Mouse (Mus musculus) spleen, adult 2 months (tissue): ENCODE measurements at regions not wholly inside any gene's neighbourhood (a gene's known extent, or its start where the extent isn't known, plus 50 kb on each side); places are given as distances from the start of the nearest gene placed in this dataset.
"Not testable (repeated sequence)": the region's sequence is repeated elsewhere in the genome, so short reads cannot be mapped to it uniquely, and the experiment has no call there.

Experiments
- DNase-seq, 2 experiments: peaks; one replicate each; pipeline versions ENCODE4 v3.0.0 to v3.0.0-alpha.2; 2012 to 2021; ENCODE audit warnings: low spot score in 2 of 2, low read depth in 1 of 2
- H3K27ac ChIP-seq: fragments of 200-500 bp; 2 replicates; pipeline ENCODE4 v1.5.1; 2012; ENCODE audit warnings: low read length, inconsistent platforms; ENCODE audit not compliant: insufficient read depth
- H3K27me3 ChIP-seq: fragments of 200-500 bp; 2 replicates; pipeline ENCODE4 v1.6.1; 2012; ENCODE audit warnings: mild to moderate bottlenecking, moderate library complexity, low read length, inconsistent platforms; ENCODE audit not compliant: control insufficient read depth, insufficient read depth
- H3K36me3 ChIP-seq: fragments of 200-500 bp; 2 replicates; pipeline ENCODE4 v1.6.1; 2012; ENCODE audit warnings: mild to moderate bottlenecking, low read length, inconsistent platforms; ENCODE audit not compliant: control insufficient read depth, insufficient read depth
- H3K4me1 ChIP-seq: fragments of 200-500 bp; 2 replicates; pipeline ENCODE4 v1.6.1; 2011; ENCODE audit warnings: inconsistent platforms; ENCODE audit not compliant: control insufficient read depth, insufficient read depth, insufficient read length
- H3K4me3 ChIP-seq: fragments of 200-500 bp; 2 replicates; pipeline ENCODE4 v1.5.1; 2011; ENCODE audit warnings: mild to moderate bottlenecking, inconsistent platforms; ENCODE audit not compliant: insufficient read depth, insufficient read length; ENCODE audit errors: extremely low read depth
- CTCF ChIP-seq: fragments of 200-500 bp; IDR thresholded peaks from 2 replicates; pipeline ENCODE4 v1.5.1; 2011; ENCODE audit warnings: mild to moderate bottlenecking, inconsistent platforms; ENCODE audit not compliant: insufficient read depth, insufficient read length, insufficient replicate concordance; ENCODE audit errors: extremely low read depth
- POLR2A ChIP-seq: fragments of 200-500 bp; IDR thresholded peaks from 2 replicates; pipeline ENCODE4 v1.6.1; 2011; ENCODE audit warnings: low read depth, low read length, inconsistent platforms
- WGBS: fragments of 180-500 bp; shearing (Covaris S2); methylation state at CpG from one replicate; pipeline ENCODE4 v1.1.7; 2018; 5-methylcytosine and 5-hydroxymethylcytosine counted together

DNA sequence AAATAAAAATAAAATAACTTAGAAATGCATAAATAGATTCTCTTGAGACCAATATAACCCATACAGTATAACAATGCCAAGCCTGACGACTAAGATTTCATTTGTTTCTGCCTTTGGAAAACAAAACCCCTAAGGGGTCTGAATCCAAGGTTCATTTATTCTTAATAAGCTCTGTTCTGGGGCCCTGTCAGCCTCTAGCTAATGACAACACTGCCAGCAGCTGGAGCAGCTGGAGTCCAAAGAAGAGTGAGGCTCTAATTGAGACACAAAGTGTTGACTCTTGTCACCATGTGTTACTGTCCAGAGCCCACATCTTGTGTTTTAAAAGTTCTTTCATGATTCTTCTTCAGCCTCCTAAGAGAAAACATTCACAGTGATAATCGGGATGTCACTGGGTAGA lies 298.5 kb upstream of the Gm6657 start:
- WGBS = 88% methylated on average over 2 of the region's 2 CpGs
- no peak overlapping the region for H3K4me3 ChIP-seq
- no peaks in the 10 kb centered on the region for H3K36me3 ChIP-seq
- H3K27me3 ChIP-seq = no peaks in the 10 kb centered on the region
- H3K27ac ChIP-seq = no peak overlapping the region
- no peak for DNase-seq
- no peak for TF ChIP-seq POLR2A
- TF ChIP-seq CTCF = no peak
- H3K4me1 ChIP-seq = no peaks in the 10 kb centered on the region

DNA sequence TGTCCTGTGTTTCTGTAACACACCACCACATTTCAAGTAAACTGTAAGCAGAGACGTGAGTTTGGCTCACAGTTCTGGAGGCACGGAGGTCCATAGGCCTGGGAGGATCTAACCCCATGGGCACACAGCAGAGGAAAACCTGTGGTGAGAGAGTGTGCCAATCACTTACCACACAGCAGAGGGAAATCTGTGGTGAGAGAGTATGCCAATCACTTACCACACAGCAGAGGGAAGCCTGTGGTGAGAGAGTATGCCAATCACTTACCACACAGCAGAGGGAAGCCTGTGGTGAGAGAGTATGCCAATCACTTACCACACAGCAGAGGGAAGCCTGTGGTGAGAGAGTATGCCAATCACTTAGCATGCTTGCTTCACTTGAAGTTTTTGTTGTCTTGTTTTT lies 295.1 kb upstream of the Gm6657 start:
- not testable (repeated sequence) for DNase-seq, H3K27ac ChIP-seq, H3K36me3 ChIP-seq, H3K4me3 ChIP-seq, H3K27me3 ChIP-seq, H3K4me1 ChIP-seq
- 57% methylated on average over 2 of the region's 2 CpGs for WGBS

DNA sequence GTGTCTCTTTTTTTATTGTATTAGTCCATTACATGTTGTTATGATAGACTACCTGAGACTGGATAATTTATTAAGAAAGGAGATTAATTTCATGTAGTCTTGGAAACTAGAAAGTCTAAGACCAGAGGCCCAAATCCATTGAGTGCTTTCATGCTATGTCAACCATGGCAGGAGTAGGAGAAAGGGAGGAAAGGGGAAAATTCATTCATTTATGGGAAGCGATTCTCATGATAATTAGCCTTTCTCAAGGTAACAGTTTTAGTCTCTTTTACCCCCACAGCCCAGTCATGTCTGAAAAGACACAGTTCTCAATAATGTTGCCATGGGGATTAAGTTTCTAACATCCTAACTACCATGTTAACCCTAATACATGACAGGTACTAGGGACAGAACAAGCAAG lies 292.8 kb upstream of the Gm6657 start:
- no peak overlapping the region for H3K4me3 ChIP-seq
- H3K27me3 ChIP-seq = no peaks in the 10 kb centered on the region
- H3K36me3 ChIP-seq = no peaks in the 10 kb centered on the region
- TF ChIP-seq POLR2A (no peak), CTCF (no peak)
- no peak for DNase-seq
- H3K27ac ChIP-seq = no peak overlapping the region
- H3K4me1 ChIP-seq = no peaks in the 10 kb centered on the region
- 90% methylated on average over 1 of the region's 1 CpGs for WGBS

- WGBS = 58% methylated on average over 4 of the region's 4 CpGs
- no peak for TF ChIP-seq CTCF
Measured at GRCm38 (mm10) chr12:77912863-77913554, 281.0 kb upstream of the Gm6657 start.

GRCm38 (mm10) chr12:77928729-77929128 lies 265.3 kb upstream of the Gm6657 start:
- TF ChIP-seq CTCF (no peak), POLR2A (no peak)

More at GRCm38 (mm10) chr12:77912863-77913554, 281.0 kb upstream of the Gm6657 start:
- H3K27ac ChIP-seq = no peak overlapping the region
- H3K36me3 ChIP-seq = no peaks in the 10 kb centered on the region
- no peak for DNase-seq
- H3K4me1 ChIP-seq = no peaks in the 10 kb centered on the region
- H3K27me3 ChIP-seq = no peaks in the 10 kb centered on the region
- no peak overlapping the region for H3K4me3 ChIP-seq

DNA sequence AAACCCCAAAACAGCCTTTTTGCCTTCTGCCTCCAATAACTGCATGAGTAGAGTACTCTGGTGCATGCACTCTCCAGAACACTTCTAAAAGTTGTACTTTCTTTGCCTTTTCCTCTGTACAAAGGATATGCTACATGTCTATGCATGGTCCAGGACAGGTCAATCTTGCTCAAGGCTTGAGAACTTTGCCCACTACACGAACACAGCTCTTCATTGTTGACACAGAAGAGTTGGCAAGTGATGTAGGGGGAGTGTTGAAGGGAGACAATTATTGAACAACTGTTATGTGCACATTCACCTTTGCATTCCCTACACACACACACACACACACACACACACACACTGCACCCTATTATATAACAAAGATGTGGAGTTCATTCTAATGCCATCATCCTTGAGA lies 264.5 kb upstream of the Gm6657 start:
- WGBS = 85% methylated on average over 1 of the region's 1 CpGs
- DNase-seq = no peak
- H3K27me3 ChIP-seq = no peaks in the 10 kb centered on the region
- H3K4me3 ChIP-seq = no peak overlapping the region
- no peaks in the 10 kb centered on the region for H3K4me1 ChIP-seq
- H3K27ac ChIP-seq = no peak overlapping the region
- no peaks in the 10 kb centered on the region for H3K36me3 ChIP-seq
- TF ChIP-seq CTCF (no peak), POLR2A (no peak)

More at GRCm38 (mm10) chr12:77928729-77929128, 265.3 kb upstream of the Gm6657 start:
- 88% methylated on average over 4 of the region's 4 CpGs for WGBS
- no peaks in the 10 kb centered on the region for H3K4me1 ChIP-seq
- H3K27me3 ChIP-seq = no peaks in the 10 kb centered on the region
- H3K36me3 ChIP-seq = no peaks in the 10 kb centered on the region
- DNase-seq = no peak
- H3K27ac ChIP-seq = no peak overlapping the region
- H3K4me3 ChIP-seq = no peak overlapping the region

GRCm38 (mm10) chr12:77943960-77944359 lies 250.1 kb upstream of the Gm6657 start:
- no peak for TF ChIP-seq POLR2A
- TF ChIP-seq CTCF = no peak
- Histone ChIP-seq H3K4me3 (no peak overlapping the region), H3K4me1 (no peaks in the 10 kb centered on the region), H3K27ac (no peak overlapping the region), H3K36me3 (no peaks in the 10 kb centered on the region), H3K27me3 (no peaks in the 10 kb centered on the region)
- WGBS = 84% methylated on average over 8 of the region's 8 CpGs
- no peak for DNase-seq
